Mouse (Mus musculus): ENCODE results near the gene Pkhd1. TPM values are rescaled to one million over a fixed set of nuclear protein-coding genes. Genes with fewer than 3 reads are reported as not detected.
"Not testable (repeated sequence)": the region's sequence is repeated elsewhere in the genome, so short reads cannot be mapped to it uniquely, and the experiment has no call there.

Pkhd1 gene
- total RNA-seq, 2 experiments from 2014 or later = 0.02 to 0.05 TPM

DNA sequence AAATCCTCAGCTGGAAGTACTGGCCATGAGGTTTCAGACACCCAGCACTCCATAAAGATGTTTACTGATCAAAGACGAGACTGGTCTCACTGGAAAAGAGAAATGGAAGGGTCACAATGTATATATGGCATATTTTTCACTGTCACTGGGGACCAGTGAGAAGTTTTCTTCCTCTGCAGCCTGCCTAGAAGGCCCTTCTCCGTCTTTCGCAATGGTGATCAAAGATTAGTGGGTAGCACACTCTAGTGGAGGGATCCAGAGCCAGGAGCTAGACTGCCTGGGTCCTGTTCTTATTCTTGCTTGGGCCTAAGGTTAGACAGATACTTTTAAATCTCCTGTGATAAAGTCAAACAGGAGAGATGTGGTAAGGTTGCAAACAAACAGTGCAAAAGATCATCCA, 311.7 kb downstream of the Pkhd1 start:
- no peak for DNase-seq (ENCODE audit: extremely low spot score in 1 of 2, low spot score in 1 of 2)

DNA sequence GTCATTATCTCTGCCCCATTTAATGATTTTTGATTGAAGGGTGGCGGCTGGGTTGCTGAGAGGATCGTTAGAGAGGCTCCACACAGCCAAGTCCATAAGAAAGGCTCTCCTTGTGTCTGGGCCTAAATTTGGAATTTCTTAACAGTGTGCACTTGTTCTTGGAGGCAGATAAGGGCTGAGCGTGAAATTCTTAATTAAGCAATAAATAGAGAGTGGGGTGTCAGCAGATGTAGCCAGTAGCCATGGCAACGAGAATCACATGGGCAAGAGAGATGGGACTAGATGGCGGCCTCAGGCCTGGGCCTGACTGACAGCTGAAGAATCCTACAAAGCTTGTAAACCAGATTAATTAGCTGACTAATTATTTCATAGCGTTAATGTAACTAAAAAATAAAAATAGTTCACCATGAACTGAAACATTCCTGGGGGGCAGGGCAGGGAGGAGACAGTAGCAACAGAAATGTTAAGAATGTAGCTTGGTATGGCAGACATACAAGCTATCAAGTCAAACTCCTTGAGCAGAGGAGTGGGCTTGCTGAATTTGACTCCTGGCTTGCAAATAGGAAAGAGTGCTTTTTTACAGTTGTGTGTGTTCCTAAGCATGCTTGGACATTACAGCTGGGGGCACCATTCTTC, 314.8 kb downstream of the Pkhd1 start:
- no peak for DNase-seq (ENCODE audit: extremely low spot score in 1 of 2, low spot score in 1 of 2)

DNA sequence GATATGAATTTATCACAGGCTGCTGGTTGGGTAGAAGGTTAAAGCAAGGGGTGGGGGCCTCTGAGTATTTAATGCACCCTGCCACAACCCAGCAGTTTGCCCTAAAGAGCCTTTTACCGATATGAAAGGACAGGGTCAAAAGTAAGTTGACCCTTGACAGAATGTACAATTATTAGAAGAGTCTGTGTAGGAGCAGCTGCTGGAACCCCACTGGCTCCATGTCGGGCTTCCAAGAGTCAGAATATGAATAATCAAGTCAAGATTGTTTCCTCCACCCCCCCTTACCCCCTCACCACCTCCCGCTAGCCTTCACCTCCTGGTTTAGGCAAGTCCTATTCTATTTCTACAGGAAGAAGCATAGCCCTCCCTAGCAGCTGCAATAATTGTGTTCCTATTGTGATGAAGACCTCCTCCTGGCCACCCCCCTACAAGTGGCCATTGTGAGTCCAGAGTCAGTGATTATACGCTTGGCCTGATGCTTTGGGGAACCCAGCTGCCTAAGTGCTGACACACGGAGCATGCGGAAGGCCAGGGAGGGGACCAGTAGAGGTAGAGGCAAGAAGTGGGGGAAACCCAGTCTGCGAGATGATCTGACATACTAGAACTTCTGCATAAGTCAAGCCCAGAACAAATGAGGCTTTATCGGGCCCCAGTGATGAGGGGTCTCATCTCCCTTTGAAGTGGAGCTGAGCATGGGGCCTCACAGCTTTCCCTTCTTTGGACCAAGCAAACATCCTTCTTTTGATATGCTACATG, 315.5 kb downstream of the Pkhd1 start:
- no peak for DNase-seq (ENCODE audit: extremely low spot score in 1 of 2, low spot score in 1 of 2)

DNA sequence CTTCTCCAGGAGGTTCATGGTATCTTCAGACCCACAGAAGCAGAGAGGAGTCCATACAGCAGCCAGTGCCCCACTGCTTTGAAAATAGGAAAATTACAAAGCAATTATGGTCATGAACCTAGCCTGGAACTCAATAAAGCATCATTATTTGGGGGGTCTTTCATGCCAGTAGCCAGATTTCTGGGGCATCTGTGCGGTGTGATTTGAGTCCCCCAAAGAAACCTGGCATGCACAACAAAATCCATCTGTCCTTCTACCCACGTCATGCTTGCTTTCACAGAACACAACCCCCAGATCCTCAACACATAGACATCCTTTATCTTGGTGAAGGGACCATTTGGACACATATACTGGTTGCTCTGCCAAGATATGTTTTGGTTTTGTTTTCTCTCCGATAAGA, 316.2 kb downstream of the Pkhd1 start:
- DNase-seq (ENCODE audit: extremely low spot score in 1 of 2, low spot score in 1 of 2) = peak in 1 of 2 experiments; percentile 18

DNA sequence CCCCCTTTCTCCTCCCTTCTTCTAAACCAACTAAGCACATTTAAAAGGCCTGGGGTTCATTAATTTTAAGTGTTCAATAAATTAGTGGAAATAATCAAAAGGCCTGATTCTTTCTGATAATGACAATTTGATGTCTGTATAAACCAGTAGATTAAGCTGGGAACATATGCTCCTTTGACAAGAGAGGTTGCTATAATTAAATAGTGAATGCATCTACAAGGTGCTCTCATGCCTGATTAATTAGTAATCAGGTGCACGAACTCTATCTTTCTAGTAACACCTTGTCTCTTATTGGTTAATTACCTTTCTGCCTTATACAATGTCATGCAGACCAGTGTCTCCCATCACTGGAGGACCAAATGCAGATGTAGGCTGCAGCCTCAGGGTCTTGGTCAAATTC, 329.2 kb downstream of the Pkhd1 start:
- no peak for DNase-seq (ENCODE audit: extremely low spot score in 1 of 2, low spot score in 1 of 2)

DNA sequence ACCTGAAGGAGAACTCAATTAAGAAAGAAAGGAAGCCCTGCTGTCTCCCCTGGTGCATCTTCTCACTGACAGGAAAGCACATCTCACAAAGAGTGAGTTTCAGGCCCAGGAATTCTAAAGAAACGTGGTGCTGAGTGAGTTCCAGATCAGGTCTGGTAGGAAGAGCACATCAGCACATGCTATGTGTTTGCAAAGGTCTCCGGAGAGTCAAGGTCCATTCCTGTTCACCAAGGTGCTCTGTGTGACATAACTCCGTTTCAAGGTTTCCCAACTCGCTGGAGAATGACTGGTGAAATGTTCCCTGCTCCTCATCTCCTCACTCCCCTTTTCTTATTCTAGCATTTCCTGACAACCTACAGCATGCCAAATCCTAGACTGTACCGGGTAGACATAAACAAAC, 357.5 kb downstream of the Pkhd1 start:
- no peak for DNase-seq (ENCODE audit: extremely low spot score in 1 of 2, low spot score in 1 of 2)

DNA sequence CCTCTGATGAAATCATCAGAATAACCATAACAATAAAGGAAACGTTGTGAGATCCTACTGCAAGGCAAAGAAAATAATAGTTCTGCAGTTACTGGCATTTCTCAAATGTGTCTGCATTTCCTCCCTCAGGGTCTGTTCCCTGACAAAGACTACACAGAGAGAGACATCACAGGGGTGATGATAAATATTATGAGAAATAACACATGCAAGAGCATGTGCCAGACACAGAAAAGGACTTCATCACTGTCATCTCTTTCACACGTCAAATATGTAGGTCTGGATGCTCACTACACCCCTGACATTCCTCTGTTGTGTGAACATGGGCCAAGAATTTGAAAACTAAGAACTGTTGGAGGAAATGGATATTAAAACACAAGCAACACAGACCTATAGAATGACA, 369.7 kb downstream of the Pkhd1 start:
- no peak for DNase-seq (ENCODE audit: extremely low spot score in 1 of 2, low spot score in 1 of 2)

DNA sequence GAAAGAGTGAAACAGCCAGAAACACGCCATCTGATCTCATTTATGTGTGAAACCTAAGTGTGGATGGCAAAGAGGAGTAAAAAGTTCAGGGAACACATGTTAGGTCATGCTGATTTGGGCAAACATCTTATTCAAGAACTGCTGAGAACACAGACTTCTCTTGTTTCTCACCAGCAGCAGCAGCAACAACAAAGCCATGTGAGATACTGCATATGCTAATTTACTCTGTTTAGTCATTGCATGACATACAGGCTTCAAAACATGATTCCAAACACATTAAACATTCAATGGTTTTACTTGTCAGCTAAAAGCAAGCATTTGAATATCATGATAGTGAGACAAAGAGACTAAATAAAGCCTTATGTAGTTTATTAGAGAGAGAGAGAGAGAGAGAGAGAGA, 401.2 kb downstream of the Pkhd1 start:
- DNase-seq (ENCODE audit: extremely low spot score in 1 of 2, low spot score in 1 of 2) = no peak

DNA sequence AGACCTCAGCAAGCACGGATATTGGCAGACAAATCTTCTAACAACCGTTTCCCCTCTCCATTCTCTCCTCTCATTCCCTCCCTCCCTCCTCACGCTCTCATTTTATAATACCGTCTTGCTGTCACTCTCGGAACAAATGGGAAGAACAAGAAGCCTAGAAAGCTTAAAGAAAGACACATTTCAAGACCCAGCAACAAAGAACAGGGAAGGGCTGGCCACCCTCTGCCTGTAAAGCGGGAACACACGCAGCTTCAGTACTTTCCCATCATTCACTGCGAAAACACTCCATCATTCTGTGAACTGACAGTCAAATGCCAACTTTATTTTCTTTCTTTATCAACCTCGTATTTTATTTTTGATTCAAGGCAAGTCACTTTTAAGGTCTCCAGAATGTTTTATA, 427.4 kb downstream of the Pkhd1 start:
- DNase-seq (ENCODE audit: extremely low spot score in 1 of 2, low spot score in 1 of 2) = no peak

DNA sequence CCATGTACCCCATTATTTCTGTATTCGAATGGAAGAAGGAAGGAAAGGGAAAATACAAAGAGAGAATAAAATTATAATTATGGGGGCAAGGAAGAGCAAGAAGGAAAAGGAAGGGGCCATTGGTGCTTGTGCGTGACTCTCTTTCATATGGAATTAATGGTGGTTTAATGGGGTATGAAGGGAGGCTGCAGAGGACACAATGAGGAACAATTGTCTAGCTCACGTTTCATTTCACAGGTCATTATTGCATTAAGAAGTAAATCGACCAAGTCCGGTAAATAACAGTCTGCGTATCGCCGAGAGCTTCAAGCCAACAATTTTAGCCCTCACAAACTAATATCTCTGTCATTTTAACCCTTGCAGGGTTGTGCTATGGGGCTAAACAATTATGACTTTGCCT, 437.7 kb downstream of the Pkhd1 start:
- no peak for DNase-seq (ENCODE audit: extremely low spot score in 1 of 2, low spot score in 1 of 2)

DNA sequence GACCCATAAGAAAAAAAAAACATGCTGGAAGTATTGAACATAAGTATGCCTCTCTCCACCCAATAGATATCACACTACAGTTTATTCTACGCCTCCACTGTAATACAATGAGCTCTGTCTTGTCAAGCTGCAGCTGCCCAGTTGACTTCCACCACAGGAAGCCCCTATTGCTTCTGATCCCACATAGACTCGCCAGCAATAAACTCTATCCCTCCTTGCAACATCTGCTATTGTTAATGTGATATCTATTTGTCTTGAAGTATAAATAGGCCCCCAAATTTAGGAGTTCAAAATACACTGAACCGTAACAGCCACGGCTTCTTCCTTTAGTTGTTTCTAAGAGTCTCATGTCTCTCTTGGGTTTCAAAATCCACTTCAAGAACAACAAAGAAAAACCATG, 446.7 kb downstream of the Pkhd1 start:
- DNase-seq (ENCODE audit: extremely low spot score in 1 of 2, low spot score in 1 of 2) = no peak

DNA sequence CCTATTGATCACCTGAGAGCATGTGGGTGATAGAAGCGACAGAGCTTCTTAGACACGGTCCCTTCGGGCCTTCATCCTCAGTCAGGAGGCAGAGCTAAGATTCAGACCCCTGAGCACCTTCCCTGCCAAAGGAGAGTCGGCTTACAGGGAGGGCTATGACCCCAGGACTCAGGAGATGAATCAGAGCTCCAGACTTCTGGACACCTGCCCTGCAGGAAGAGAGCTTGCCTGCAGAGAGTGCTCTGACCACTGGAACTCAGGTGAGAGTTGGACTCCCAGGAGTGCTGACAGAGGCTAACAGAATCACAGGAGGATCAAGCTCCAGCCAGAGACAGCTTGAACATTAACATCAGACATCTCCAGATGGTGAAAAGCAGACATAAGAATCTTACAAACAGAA, 467.2 kb downstream of the Pkhd1 start:
- DNase-seq (ENCODE audit: extremely low spot score in 1 of 2, low spot score in 1 of 2) = not testable (repeated sequence)

DNA sequence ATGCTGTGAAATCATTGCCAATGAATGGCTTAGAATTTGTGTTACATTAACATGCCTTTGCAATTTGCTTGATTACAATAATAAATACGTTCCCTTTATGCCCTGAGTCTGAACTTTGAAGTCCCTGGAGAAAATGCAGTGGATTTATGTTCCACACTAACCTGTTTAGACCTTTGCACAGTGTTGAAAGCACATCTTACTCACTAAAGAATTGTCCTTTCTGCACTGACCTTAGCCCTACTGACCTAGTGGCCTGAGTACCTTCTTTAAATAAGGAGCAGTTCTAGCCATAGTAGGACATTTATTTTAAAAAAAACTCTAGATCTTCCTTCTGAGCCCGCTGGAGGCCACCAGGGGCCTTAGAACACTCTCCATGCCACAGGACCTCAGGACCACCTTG, 467.8 kb downstream of the Pkhd1 start:
- no peak for DNase-seq (ENCODE audit: extremely low spot score in 1 of 2, low spot score in 1 of 2)

DNA sequence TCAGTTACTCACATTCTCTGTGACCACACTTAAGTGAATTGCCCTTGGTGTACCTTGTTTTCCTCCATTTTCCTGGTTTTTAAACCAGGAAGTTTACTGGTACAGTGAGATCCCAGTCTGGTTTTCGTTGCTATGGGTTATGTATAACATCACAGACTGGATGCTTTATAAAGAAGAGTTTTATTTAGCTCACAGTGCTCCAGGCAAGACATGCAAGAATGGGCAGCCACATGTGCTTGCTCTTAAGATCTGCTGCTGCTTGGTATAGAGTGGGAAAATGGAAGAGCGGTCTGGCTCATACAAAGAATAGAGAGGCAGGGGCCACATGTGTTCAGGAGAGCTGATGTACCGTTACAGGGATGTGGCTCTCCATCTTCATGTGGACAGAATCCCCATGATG, 481.7 kb downstream of the Pkhd1 start:
- no peak for DNase-seq (ENCODE audit: extremely low spot score in 1 of 2, low spot score in 1 of 2)

DNA sequence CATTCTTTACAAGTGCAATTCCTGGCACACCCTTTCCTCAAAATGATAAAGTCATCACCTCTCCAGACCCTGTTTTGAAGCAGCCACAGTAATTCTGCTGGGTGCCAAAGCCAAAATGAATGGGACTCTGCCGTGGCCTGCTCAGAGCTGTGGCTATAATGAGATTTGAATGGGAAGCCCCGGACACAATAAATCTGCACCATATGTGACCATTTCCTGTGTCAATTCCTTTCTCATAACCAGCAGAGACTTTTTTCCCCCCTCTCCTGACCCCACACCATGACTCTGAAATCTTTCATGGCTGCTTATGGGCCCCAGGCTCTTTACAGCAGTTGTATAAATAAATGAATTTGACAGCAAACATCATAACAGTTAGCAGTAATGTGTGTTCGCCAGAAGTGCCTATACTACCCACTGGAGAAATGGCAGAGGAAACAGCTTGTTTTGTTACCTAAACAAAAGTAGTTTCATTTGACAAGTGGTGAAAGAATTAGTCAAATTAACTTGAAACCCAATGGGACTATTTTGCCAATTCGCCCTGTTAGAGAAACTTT, 482.7 kb downstream of the Pkhd1 start:
- no peak for DNase-seq (ENCODE audit: extremely low spot score in 1 of 2, low spot score in 1 of 2)

DNA sequence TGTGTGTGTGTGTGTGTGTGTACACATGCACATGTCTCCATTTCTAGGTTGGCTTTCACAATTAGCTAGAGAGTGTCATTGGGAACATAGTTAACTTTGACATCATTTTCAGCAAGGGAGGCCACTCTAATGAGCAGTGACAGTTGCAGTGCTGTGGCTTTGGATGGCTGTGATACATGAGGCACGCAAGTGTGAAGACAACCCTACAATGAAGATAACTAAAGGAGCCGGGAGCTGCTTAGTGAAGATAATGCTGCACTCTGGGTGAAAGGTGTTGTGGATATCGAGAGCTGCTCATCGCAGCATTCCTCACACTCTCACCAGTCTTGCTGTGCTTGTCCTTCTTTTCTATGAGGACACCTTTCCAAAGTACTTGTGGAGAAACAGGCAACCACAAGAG, 484.2 kb downstream of the Pkhd1 start:
- DNase-seq (ENCODE audit: extremely low spot score in 1 of 2, low spot score in 1 of 2) = no peak

DNA sequence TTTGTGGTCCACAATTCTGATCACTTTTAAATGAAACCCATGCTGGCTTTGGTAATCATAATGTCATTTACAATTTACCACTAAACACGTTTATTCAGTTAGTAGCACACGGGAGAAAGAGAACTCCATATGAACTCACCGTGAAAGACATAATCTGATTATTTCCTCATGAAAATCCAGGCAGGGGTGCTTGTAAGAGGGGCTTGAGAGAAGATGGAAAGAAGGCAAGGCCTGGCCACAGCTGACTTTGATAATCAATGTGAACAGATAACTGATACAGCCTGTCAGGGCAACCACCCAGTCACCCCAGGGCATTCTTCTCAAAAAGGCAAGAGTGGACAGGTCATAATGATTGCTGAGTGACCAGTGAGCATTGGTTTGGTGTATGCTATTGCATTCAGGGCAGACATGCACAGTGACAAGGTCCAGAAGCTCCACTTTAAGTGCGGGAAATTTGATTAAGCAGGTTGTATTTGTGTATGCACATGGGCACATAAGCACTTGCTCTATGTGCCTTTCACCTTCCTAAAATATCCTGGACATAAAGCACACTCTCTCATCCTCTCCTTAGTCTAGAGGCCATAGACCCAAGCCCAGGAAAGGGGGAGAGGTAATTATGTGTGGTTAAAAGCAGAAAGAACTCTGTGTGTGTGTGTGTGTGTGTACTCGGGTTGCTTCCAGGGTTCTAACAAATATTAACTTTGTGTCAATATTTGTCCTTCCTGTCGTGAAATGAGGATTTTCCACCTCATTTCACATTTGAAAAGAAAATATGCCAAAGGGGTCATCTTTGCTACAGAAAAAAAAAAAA, 485.9 kb downstream of the Pkhd1 start:
- no peak for DNase-seq (ENCODE audit: extremely low spot score in 1 of 2, low spot score in 1 of 2)

DNA sequence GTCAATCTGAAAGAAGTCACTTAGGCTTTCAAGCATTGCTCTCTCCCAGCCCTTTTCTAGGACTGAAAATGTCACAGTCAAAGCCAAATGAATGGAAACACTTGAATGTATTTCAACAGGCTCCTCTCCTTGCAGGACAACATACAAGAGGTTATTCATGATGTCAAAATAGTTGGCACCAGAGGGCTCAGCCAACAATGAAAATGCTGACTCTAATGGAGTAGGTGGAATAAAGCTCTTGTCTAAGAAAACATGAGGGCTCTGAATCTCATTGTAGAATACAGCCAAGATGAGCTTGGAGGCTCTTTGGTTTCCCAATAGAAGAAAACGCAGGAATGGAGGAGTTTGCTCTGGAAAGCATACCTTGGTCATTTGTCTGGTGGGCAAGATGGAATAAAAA, 500.5 kb downstream of the Pkhd1 start:
- no peak for DNase-seq (ENCODE audit: extremely low spot score in 1 of 2, low spot score in 1 of 2)

DNA sequence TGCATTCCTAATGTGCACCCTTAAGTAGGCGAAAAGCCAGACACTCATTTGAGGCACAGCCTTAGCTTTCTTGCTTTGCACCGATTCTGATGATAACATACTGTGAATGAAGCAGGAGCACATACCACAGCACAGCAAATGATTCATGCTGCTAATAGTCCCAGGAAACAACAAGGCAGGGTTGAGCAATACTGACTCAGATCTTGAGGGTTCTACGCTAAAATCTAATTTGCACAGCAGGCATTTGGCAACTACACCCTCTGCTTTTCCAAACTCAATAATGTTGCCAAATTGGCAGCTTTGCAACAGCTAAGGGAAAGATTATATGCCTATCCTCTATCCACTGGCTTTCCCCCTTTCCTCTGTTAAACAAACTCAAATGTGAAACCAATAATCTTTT, 548.1 kb downstream of the Pkhd1 start:
- DNase-seq (ENCODE audit: extremely low spot score in 1 of 2, low spot score in 1 of 2) = peak in 1 of 2 experiments; percentile 11

DNA sequence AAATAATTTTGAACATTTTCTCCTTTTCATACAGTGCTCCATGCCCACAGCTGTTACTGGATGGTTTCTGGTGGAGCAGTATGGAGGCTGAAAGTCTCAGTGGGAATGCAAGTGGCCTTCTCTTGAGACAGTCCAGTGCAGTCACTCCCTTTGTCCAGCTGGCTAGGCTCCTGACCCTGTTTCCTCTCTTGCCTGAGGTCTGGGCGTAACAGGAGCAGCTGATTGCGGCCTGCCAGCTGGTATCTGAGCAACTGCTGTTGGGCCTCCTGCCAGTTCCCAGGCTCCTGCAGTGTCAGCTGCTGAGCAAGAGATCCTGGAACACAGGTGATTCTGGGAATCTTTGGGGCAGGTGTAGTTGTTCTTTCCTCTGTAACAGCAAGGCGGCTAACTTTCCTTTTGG, 559.6 kb downstream of the Pkhd1 start:
- no peak for DNase-seq (ENCODE audit: extremely low spot score in 1 of 2, low spot score in 1 of 2)

DNA sequence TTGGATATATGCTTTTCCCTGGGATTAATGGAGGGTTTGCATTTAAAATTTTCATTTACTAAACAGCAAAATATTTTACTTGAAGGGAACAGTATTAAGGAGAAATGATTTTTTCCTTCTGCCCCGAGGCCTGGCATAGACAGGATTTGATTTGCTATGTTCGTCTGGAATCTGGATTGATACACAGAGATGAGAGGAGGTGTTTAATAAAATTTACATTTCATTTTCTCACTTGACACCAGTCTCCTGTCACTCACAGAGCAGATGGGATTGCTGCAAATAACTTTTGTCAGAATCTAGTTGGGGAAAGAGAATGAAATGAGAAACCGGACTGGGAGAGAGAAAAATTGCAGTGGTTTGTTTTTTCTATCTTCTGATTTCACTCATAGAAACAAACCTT, 578.5 kb downstream of the Pkhd1 start:
- no peak for DNase-seq (ENCODE audit: extremely low spot score in 1 of 2, low spot score in 1 of 2)

Measured in layer of hippocampus, postnatal 25 days (tissue).